7 mouse cellular contexts compared by ENCODE assay signal in the genomic region with DNA sequence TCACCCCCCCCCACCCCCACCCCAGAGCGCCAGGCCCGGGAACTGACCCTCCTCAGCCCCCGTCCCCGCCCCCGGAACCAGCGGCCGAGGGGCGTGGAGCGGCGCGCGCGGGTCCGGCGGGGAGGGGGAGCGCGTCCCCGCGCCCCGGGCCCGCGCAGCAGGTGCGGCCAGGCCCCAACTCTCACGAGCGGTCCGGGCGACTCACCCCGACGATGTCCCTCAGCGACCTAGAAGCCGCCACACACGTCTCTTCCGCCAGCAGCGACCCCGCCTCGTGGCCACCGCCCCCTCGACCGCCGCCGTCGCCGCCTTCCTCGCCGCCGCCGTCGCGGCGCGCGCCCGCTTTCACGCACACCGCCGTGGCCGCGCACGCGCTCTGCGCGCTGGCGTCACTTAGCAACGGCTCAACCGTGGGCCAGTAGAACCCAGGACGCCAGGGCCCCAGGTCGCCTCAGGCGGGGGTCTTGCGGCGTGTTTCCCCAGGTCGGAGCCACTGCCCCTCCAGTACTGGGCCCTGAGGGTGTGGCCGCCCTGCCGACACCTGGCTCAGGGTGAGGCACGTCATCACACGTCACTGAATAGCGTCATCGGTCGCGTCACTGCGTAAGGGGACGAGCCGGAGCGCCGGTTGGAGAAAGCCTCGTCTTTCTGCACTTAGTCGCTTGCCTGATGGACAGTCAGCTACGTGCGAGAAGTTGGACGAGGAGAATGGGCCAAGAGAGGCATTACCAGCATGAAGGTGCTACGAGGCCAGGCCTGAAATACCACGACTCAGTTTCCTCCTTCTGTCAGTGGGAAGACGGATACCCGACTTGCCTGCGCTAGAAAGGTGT. TPM values are rescaled to one million over a fixed set of nuclear protein-coding genes. Genes with fewer than 3 reads are reported as not detected.
DNase-seq lines count a peak whose midpoint lies in the region; ATAC-seq lines count a peak whose summit lies in the region.

A gene (minus strand): TSS at position 548 of the 833 bp plus-strand sequence.

- no peaks in the 10 kb centered on the region for H3K36me3 ChIP-seq in intestine, embryonic 16.5 days (ENCODE audit: control insufficient read depth, insufficient read depth, low read length)
- H3K36me3 ChIP-seq in midbrain, embryonic 11.5 days (ENCODE audit: control insufficient read depth, insufficient read depth, low read length) = no peaks in the 10 kb centered on the region

- ATAC-seq in intestine, embryonic 16.5 days = peak; percentile 90
- peak; percentile 95 for ATAC-seq in midbrain, embryonic 11.5 days (ENCODE audit: low FRiP score)

- peak within 1 kb of the TSS; percentile 84 for H3K27ac ChIP-seq in intestine, embryonic 16.5 days (ENCODE audit: low read length)
- H3K27ac ChIP-seq in midbrain, embryonic 11.5 days (ENCODE audit: low read depth, low read length) = peak within 1 kb of the TSS; percentile 81

- H3K9ac ChIP-seq in intestine, embryonic 16.5 days (ENCODE audit: low read depth, low read length) = peak within 1 kb of the TSS; percentile 82
- peak within 1 kb of the TSS; percentile 78 for H3K9ac ChIP-seq in midbrain, embryonic 11.5 days (ENCODE audit: low read length)

- H3K4me2 ChIP-seq in intestine, embryonic 16.5 days (ENCODE audit: low read depth, low read length) = peak within 1 kb of the TSS; percentile 78
- peak within 1 kb of the TSS; percentile 55 for H3K4me2 ChIP-seq in midbrain, embryonic 11.5 days

- peak within 1 kb of the TSS; percentile 88 for H3K4me3 ChIP-seq in intestine, embryonic 16.5 days (ENCODE audit: low read length)
- peak within 1 kb of the TSS; percentile 49 for H3K4me3 ChIP-seq in midbrain, embryonic 11.5 days (ENCODE audit: low read depth, low read length)

- intact Hi-C loops in left cerebral cortex, postnatal 36 days (cut with DNase I) = loop anchor here (5.0 kb wide), 1 partner anchor 104 kb away; no protein-coding TSS in a partner anchor

- no peaks in the 10 kb centered on the region for H3K27me3 ChIP-seq in intestine, embryonic 16.5 days (replicated peaks; ENCODE audit: control insufficient read depth, insufficient read depth, low read length)
- H3K27me3 ChIP-seq in midbrain, embryonic 11.5 days (ENCODE audit: control insufficient read depth, insufficient read depth, low read length) = no peaks in the 10 kb centered on the region

- DNase-seq in adrenal gland, adult 2 months = peak; percentile 96
- DNase-seq in embryo, embryonic 11.5 days (ENCODE audit: low read depth, low spot score) = peak; percentile 93
- DNase-seq in gastrocnemius, postnatal 4 days (ENCODE audit: low spot score in 2 of 2) = peak; percentile 86 to 94
- peak; percentile 99 for DNase-seq in left cerebral cortex, postnatal 36 days (ENCODE audit: low spot score in 2 of 2)
- peak; percentile 100 for DNase-seq in midbrain, embryonic 11.5 days (ENCODE audit: low spot score, missing footprints)
- peak; percentile 72 for DNase-seq in skeletal muscle tissue, adult 2 months (ENCODE audit: low read depth, low spot score)

- WGBS in intestine, embryonic 16.5 days = under 1% methylated on average over 88 of the region's 94 CpGs
- under 1% methylated on average over 66 of the region's 94 CpGs for WGBS in midbrain, embryonic 11.5 days

- H3K9me3 ChIP-seq in intestine, embryonic 16.5 days (ENCODE audit: control insufficient read depth, low read length) = no peaks in the 10 kb centered on the region
- H3K9me3 ChIP-seq in midbrain, embryonic 11.5 days (ENCODE audit: control insufficient read depth, low read length) = no peaks in the 10 kb centered on the region

- peaks cover 8% of the 10 kb centered on the region; the same call in 1 of the 2 replicates for H3K4me1 ChIP-seq in intestine, embryonic 16.5 days (ENCODE audit: control insufficient read depth, insufficient read depth, low read length)
- peaks cover 11% of the 10 kb centered on the region for H3K4me1 ChIP-seq in midbrain, embryonic 11.5 days (ENCODE audit: control insufficient read depth, insufficient read depth, low read length)

RNA-seq across cellular contexts. Expression of the gene that starts here (rescaled TPM):
- total RNA-seq in adrenal gland, adult 2 months (2021) = 10 to 100 TPM; 32.7 to 48.5 TPM
- 16.5 and 17.8 TPM in 2 replicates for polyA plus RNA-seq in adrenal gland, adult 2 months (2012; rRNA removed)
- 10 to 100 TPM; 24.1 to 32.6 TPM for total RNA-seq in gastrocnemius, postnatal 4 days (2021)
- polyA plus RNA-seq in intestine, embryonic 16.5 days (2015; fragmentation: Nextera tagmentation; extraction: Ambion mirVana) = 50.8 and 51.6 TPM in 2 replicates
- total RNA-seq in left cerebral cortex, postnatal 36 days (2021) = 100 to 1,000 TPM in 1 of 2 experiments, 10 to 100 TPM in 1; 80.5 to 105 TPM
- polyA plus RNA-seq in midbrain, embryonic 11.5 days (2014; fragmentation: Nextera tagmentation; extraction: Ambion mirVana) = 57.5 and 59.7 TPM in 2 replicates

Comparison
In these comparisons a context has a peak if more than half of its experiments do, and no peak if none do; other contexts are left out.
1. Peak in every context shown above with its lines: DNase-seq, ATAC-seq, H3K4me3 ChIP-seq and H3K27ac ChIP-seq.